Mouse (Mus musculus): Measurements from ENCODE around the gene H1foo.

DNA sequence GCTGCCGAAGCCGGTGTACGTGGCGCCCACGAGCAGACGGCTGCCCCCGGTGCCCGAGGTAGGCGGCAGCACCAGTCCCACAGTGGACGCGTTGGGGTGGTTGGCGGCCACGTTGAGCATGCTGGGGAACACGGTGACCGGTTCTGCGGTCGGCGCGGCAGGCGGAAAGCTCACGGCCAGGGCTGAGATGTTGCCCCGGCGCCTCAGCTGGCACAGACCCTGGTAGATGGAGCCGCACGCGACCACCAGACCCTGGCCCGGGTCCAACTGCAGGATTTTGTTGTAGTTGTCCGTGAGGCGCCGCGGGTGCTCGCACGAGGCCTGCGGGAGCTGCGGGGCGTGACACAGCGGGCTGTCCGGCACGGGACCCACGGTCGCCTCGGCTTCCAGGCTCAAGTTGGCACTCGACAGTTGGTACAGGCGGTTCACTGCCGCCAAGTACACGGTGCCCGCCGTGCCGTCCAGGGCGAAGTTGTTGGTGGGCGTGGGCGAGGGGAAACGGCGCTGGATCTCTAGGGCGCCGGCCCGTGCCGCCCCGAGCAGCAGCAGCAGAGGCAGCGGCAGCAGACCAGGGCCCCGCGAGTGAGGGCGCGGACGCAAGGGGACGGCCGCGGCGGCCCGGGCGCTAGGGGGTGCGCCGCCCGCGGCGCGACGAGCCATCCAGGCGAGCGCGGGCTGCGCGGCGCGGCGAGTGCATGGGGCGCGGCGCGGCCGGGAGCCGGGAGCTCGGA is 49.6 kb downstream of the H1foo start:
- TF ChIP-seq CTCF (IDR thresholded peaks at IDR 0.05; ENCODE audit: low read depth) (no peak), EP300 (IDR thresholded peaks at IDR 0.05; ENCODE audit: low read depth) (no peak)

All from heart, postnatal 0 days (tissue).